Mouse (Mus musculus): Measurements from ENCODE around the gene Grin2a. TPM values are rescaled to one million over a fixed set of nuclear protein-coding genes. Genes with fewer than 3 reads are reported as not detected.
A peak's percentile ranks its signal among the peaks of the same experiment; 100 is the strongest.

The Grin2a gene
- total RNA-seq, 1 experiment from 2014 or later: 2.9 TPM

DNA sequence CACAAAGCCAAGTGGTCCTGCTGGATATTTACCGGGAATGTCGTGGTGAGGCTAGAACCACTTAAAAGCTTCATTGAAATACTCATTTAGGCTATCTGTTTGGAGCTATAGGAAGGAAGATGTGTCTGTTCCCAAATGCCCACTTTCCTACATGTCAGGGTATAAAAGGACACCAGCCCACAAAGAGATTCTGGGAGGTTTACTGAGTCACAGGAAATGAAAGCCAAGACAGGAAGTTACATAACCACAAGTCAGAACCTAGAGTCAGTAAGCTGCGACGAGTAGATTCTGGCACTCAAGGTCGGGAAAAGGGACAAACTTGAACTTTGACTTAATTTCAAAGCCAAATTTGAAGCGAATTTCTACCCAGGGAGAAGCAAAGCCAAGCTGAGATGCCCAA, 30.9 kb downstream of the Grin2a start:
- DNase-seq: no peak

DNA sequence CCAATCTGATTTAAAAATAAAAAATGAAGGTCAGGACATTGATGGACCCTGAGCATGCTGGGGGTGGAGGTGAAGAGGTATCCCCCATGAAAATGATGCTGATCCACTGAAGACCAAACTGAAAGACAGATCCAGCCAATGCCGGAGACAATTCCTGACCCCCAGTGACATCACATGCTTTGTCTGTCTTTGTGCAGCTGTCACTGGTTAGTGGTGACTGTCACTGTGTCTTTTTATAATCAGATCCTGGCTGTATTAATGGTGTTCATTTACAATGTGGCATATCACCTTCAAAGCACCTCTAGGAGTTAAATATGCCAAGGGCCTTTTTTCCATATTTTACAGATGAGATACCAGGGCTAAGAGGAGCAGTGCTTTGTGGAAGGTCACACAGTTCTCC, 32.9 kb downstream of the Grin2a start:
- DNase-seq: no peak

- no peak for DNase-seq
Measured at GRCm38 (mm10) chr16:9959340-9959739, 36.0 kb downstream of the Grin2a start.

DNA sequence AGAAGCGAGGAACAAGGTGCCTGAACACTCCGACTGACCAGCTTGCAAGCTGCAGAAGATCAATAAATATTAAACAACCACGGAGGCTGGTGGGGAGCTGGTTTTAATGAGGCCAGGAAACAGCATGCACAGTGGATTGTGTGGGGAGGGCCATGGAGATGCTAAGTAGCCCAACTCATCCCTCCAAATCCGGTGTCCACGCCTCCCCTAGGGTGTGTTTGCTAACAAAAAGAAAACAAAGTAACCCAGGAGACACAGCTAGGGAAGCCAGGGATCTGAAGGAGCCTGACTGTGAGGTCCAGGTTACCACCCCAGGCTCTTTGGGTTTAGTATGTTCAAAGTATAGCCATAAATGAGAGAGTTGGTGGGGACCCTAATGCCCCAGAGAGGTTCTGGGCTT, 41.1 kb downstream of the Grin2a start:
- DNase-seq: no peak

- no peak for DNase-seq
Measured at GRCm38 (mm10) chr16:9953396-9953831, 41.9 kb downstream of the Grin2a start.

DNA sequence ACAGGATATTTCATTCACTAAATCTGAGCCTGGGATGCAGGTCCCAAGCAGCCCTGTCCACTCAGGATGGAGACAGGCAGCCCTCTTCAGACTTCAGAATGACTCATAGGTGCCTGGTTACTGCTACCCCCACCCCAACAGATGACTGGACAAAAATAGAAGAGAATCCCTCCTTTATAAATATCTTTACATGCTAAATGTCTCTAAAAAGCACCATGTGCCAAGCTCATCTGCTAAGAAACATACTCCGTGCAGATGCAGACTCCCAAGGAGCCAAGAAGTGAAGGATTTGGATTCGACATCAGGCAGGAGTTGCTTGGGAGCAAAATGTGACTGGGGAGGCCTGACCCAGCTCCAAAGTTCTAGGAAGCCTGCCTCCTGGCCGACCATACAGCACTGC, 46.1 kb downstream of the Grin2a start:
- DNase-seq: no peak

GRCm38 (mm10) chr16:9947430-9947829, 47.9 kb downstream of the Grin2a start:
- no peak for DNase-seq

DNA sequence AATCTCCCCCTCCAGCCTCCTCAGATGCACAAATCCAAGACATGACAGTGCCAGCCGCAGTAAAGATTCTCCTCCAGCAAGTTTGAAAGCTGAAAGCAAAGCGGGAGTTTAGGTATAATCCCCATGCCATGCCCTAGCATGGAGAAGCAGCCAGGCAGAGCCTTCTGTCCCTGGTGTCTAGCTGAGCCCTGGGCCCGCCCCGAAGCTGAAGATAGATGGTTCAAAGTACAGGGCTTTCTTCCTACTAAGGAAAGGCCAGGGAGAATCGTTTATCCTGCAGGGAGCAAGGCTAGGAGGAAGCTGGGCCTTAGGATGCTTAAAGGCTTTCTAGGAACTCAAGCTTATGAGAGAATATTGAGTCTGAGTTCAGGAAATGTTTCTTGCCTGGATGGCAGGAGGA, 50.5 kb downstream of the Grin2a start:
- DNase-seq: no peak

DNA sequence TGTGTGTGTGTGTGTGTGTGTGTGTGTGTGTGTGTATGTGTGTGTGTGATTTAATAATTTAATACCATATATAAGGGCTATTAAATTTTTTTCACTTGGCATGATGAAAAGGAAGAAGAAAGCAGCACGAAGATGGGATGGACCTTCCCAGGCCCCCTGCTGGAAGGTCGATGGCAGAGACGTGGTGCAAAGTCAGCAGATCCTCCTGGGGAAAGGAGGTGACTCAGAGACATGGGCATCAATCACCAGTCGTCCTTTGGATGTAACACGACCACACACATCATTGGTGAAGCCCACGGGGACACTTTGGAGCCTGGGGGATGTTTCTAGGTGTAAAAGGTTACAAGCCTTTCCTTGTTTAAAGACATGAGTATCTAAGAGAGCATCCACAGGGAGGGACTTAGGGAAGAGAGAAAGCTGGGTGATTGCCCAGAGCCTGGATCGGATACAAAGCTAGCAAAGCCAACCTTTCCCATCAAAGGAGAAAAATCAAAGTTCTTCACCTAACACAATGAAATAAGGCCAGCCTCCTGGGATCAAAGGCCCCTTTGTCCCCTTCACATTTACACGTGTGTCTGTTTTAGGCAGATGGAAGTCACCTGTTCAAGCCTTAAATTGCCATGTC, 53.9 kb downstream of the Grin2a start:
- peak; percentile 13 for DNase-seq

DNA sequence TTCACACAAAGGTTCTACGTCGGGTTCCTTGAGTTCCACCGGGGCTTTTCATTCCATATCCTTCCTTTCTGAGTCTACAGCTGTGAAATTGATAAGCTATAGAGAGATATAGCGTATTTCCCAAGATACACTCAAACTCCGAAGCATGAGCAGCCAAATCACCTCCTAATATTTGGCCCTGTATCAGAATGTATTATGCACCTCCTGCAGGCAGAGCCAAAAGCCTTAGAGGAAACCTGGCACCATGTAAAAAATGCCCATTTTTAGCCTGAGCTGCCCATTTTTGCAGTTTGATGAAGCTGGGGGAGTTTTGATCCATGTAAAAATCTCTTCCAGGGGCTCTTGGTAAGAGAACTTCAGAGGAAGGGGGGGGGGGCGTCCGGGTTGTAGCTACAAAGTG, 54.6 kb downstream of the Grin2a start:
- no peak for DNase-seq

DNA sequence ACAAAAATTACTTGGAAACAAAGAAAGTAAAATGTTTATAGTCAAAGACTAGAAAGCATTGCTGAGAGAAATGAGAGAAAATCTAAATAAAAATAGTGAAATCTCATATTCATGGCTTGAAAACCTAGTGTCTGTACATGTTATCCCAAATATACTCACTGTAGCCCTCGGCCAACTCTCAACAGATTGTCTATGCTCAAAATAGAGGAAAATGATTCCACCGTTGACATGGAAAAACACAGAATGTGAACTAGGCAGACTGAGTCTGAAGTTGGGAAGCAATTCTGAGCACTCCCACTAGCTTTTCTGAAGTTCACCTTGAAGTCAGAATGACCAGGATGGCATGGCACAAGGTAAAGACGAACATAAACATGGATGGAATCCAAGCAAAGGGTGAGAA, 84.7 kb downstream of the Grin2a start:
- DNase-seq: no peak

DNA sequence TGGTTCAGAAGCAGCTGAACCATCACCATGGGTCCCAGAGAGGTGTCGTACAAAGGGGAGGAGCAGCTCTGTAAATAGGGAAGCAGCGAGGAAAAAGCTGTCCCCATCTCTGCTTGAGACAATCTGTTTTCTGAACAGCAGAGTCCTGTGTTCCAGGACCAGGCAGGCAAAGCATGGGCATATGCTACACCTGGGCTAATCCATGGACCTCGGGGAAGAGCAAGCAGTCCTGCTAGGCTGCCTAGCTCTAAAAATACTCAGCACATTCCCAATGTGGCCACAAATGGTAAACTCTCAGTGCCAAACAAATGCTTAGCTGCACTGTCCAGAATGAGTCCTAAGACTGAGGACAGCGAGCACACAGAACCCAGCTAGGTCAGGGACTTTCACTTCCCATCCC, 86.1 kb downstream of the Grin2a start:
- DNase-seq: no peak

- DNase-seq: no peak
Measured at GRCm38 (mm10) chr16:9904443-9904842, 90.9 kb downstream of the Grin2a start.

- DNase-seq: no peak
Measured at GRCm38 (mm10) chr16:9902680-9903463, 92.5 kb downstream of the Grin2a start.

DNA sequence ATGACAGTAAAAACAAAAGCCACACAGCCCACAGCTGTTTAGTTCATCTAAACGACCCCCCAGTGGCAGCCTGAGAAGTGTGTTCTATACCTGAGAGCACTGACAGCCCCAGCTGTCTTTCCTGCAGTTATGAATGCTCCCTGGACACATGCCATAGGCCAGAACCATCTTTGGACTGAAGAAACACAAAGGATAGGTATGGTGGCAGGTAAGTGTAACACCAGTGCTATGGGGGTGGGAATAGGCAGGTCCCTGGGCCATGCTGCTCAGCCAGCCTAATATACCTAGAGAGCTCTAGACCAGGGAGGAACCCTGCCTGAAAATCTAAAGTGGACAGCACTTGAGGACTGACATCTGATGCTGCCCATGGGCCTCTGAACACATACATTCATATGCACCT, 93.9 kb downstream of the Grin2a start:
- no peak for DNase-seq

DNA sequence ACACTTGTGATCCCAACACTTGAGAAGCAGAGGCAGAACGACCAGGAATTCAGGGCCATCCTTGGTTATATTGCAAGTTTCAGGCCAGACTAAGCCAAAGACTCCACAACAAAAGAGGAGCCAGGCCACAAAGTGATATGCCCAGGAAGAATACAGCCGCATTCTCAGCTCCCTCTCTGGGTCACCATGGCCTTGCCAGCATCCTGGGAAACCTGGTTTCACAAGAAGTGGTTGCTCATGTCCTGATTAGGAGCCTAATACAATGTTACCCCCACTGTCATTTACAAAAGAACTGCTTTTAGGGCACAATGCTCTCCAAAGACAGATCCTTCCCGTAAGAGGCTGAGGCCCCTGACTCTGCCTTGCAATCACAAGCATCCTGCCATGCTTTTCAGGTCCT, 94.4 kb downstream of the Grin2a start:
- DNase-seq: no peak

DNA sequence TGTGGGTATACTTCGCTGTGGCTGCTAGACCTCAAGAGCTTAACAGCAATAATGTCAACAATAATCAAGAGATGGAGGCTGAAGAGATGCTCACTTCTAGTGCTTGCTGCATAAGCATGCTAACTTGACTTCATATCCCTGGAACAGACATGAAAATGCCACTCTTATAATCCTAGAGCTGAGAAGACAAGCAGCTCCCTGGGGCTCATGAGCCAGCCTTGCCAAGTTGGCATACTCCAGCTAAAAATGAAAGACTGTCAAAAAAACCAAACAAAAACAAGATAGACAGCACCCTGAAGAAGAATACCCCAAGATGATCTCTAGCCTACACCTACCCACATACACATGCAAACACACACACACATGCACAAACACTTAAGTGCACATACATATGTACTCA, 95.2 kb downstream of the Grin2a start:
- DNase-seq: no peak

DNA sequence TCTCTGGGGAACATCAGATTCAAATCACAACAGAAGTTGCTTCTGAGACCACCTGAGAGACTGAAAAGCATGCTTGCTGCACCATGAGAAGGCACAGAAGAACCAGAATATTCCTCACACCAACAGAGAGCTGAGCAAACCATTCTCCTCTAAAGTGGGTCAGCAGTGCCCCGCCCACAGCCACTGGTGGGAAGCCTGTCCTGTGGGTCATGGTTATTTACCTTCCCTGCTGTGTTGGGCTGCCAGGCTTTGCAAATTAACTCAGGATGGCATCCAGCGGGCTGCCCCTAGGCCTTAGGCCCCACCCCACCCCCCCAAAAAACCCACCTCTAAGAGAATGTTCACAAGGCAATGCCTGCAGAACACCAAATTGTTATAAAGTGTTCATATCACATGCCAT, 96.2 kb downstream of the Grin2a start:
- DNase-seq: no peak

DNA sequence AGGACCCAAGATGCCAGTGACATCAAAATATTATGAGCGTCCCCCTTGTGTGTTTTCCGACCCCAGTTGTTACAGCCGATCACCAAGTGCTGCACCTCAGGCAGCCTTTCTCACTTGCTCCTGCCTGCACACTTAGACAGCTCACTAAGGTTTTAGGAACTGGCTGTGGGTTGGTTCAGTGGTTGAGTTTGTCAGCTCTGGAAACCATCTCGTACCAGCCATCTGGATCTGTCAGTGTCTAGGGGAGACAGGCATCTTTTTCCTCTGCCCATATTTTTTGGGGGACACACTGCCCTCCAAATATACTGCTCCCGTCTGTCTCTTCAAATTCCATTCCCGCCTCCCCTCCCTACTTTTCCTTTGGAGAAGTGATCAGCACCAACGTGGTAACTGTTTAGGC, 99.8 kb downstream of the Grin2a start:
- DNase-seq: no peak

DNA sequence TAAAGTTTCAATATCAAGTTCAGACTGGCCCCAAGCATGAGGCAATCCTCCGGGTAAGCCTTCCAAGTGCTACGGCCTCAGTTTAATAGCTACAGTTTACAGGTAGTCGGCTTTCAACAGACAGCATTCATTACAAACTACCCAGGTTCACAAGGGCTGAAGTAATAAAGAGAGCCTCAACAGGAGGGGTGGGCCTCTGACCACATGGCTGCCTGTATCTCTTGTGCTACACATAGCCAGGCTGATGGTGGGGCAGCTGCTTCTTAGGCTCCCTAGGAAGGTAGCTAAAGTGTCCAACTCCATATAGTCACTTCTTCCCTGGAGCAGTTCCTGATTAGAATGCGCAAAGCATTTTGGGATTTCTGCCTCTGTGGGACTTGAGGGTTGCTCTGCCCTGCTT, 109.2 kb downstream of the Grin2a start:
- no peak for DNase-seq

DNA sequence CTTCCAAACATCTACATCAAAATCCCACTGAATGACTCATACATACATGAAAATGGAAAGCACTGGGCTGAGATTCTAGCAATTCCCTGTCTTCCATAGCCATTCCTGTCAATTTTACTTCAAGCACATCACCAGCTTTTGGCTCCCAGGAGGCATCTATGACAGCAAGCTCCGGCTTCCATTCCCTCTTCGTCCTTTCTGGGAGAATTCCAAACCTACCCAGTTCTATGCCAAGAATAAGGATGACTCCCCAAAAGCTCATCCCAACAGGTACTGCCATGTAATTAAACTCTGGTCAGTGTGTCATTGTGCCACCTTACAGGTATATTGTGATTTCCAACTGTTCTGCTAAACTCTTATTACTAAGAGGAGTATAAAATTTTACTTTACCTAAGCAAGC, 111.2 kb downstream of the Grin2a start:
- no peak for DNase-seq

GRCm38 (mm10) chr16:9882420-9882819, 112.9 kb downstream of the Grin2a start:
- DNase-seq: no peak

DNA sequence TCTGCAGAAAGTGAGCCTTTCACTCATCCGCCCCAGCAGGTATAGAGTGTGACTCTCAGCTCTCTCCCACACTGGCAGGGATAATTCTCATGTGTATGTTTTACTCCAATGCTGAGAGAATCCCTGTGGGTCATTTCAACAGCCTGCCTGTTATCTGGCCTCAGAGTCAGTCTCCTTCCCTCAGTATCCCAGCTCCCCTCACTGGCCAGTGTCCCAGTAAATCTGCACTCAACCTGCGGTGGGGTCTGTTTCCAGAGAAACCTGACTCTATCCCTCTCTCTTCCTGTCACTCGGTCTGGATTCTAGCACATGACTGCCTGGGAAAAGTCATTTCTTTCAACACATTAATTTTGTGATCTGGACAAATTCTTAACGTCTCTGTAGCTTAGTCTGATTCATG, 122.4 kb downstream of the Grin2a start:
- DNase-seq: no peak

DNA sequence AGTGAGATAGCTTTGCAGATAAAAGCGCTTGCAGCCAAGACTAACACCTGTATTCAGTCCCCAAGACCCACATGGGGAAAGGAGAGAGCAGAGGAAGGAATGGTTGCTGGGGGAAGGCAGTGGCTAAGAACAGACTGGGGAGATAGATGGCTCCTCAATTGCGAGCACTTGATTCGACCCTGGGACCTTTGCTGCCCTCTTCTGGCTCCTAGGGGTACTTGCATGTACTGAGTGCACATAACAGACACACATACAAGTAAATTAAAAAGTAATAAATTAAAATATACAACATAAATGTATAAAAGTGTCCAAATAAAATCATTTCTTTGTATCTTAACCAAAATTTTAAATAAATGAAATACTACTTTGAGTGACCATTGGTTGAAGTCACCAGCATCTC, 129.7 kb downstream of the Grin2a start:
- DNase-seq: no peak

Measured in adrenal gland, postnatal 25 days (tissue).